Mouse (Mus musculus): ENCODE results near the gene Slc17a3.

Gene Slc17a3

GRCm38 (mm10) chr13:23839308-23839707 is at the start of gene Slc17a3:
Gene Slc17a3, plus strand, starts transcription at chr13:23839434.
- DNase-seq: no peak

GRCm38 (mm10) chr13:23792520-23792919 is 46.7 kb upstream of the Slc17a3 start:
- DNase-seq: peak; percentile 70

GRCm38 (mm10) chr13:23799405-23799804 is 39.8 kb upstream of the Slc17a3 start:
- DNase-seq: no peak

GRCm38 (mm10) chr13:23804532-23804931 is 34.7 kb upstream of the Slc17a3 start:
- no peak for DNase-seq

DNA sequence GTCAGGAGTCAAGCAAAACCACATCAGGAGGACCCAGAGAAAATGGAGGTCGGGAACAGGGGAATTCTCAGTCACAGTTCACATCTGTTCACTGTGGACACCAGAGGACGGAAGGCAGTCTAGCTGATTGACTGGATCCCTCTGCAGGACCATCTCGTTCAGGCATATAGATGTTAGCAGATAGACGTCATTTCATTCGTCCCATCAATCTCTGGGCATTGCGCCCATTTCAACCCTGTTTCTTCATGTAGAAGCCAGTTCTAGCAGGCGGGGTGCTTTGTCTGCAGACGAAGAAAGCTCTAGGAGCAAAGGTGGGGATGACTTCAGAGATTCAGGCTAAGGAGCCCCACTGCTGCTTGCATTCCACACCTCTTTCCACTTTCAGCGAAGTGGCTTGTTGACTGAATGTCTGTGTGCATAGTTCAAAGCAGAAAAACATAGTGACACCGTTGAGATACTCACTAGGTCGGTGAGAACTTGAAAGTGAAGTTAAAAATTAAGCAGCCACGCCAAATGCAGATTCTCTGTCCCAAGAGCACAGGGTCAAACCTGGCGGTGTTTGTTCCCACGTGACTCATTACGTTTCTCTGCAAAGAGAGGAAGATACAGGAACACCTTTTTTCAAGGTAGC is 32.7 kb upstream of the Slc17a3 start, which contains the start of gene Slc17a2:
Gene Slc17a2 (plus strand): TSS at position 572 of the 631 bp plus-strand sequence.
- DNase-seq: peak; percentile 22

DNA sequence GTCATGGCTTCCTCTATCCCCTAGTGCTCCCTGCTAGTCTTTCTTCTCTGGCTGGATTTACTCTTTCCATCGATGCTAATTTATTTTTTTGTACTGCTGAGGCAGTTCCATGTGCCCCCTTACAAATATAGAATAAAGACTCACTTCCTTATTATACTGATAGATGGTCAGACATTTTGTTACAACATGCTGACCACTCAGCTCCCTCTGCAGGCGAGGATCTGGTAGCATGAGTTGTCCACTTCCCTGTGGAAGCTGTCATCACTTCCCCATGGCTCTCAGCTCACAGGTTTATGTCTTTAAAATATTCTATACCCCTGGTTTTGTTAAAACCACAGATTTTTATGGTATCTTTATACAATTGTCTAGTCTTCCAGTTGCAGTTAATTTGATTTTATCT is 23.1 kb upstream of the Slc17a3 start:
- no peak for DNase-seq

DNA sequence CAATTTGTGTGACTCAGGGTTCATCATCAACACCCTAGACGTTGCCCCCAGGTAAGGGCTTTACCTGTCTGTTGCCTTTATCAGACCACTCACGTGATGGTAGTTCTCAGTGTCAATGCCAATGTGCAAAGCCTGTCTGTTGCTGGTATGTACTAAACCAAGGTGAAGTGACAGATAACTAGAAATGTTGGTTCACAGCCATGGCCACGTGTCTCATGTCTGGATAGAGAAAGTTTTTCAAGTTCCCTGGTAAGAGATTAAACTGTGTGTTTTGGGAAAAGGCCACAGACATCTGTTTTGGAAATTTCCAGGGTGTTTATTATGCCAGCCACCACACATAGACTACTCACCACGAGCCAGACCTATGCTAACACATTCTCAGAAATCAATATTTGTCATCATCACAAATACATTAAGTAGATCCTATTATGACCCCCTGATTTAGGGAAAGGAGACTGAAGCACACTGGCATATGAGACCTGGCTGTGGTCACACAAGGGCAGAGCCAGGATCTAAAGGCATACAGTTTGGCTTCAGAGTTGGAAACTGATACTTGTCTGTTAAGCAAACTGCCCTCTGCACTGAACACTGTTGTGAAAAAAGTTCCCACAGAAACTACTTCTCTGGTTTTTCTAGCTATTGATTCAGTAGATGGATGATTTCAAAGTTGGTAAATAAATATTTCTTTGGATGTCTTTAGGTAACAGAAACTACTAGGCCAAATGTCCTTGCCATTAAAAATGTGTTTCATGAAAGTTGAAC is 18.9 kb upstream of the Slc17a3 start:
- no peak for DNase-seq

- no peak for DNase-seq
Measured at GRCm38 (mm10) chr13:23822213-23822612, 17.0 kb upstream of the Slc17a3 start.

DNA sequence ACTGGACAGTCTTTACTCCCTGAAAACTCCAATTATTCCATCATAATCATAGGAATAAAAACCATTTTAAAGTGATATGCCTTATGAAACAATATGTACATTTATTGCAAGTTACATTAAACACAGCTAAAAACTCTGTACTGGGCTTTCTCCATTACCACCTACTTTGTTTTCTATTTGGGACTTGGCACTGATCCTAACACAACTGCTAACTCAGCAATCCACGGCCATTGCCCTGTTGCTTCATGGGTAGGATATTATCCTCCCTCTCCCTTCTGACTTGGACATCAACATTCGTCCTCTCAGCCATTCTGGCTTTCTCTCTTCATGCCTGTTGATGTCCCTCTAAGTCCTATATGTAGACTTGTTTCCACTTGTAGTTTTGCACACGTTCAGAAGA is 12.6 kb upstream of the Slc17a3 start:
- DNase-seq: no peak

DNA sequence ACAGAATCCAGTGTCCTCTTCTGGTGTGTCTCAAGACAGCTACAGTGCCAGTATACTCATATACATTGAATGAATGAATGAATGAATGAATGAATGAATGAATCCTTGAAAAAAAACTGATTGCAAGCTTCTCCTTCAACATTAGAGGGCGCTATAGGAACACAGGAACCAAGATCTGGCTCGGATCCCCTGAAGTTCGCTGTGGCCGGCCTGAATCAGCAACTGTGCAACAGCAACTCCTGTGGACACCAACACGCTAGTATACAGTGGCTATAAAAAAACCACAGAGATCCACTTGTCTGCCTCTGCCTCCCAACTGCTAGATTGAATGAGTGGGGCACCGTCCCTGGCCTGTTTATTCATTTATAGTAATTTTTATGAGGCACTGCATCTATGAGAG is 6.2 kb upstream of the Slc17a3 start:
- DNase-seq: peak; percentile 54

DNA sequence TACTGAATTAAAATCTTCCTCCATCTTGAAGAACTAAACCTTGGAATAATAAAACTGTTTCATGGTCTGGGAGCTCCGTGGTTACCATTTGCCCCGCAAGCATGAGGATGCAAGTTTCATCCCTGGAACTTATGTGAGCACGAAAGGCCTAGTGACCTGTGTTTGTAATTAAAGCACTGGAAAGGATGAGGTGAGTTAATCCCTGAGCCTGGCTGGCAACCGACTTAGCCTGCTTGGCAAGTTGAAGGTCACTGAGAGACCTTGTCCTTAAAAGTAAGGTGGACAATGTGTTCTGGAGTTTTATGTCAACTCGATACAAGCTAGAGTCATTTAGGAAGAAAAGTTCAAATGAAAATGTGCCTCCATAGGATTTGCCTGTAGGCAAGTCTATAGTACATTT is 4.4 kb upstream of the Slc17a3 start:
- DNase-seq: no peak

DNA sequence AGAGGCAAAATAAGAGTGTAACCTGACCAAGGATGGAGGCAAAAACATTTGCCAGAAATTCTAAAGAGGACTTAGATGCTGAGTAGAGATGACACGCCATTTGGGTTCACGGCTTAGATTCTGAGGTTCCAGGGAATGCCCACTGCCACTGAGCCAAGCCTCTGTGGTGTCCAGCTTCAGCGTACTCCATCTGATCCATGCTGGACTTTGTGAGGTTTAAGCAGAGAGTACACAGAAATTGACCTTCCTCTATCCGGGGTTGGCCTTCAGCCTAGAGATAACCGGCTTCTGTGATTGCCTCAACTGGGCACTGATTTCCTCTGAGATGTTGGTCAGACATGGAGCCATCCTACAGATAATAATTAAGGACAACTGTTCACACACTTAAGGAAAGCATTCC is 2.6 kb upstream of the Slc17a3 start:
- no peak for DNase-seq

DNA sequence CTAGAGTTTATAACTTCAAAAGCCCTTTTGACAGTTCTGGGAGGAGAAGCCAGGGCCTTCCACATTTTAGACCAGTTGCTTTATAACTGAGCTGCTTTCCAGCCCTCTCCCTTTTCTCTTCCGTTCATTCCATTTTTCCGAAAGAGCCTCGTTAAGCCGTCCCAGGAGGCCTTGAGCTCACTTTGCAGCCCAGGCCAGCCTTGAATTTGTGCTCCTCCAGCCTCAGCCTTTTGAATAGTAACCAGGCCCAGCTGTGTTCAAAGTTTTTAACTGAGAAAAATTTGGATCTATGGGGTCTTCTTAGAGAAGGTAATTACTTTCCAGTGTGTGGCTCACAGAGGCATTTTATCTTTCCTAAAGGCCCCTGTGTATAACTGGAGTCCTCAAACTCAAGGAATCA is 6.6 kb downstream of the Slc17a3 start:
- no peak for DNase-seq

DNA sequence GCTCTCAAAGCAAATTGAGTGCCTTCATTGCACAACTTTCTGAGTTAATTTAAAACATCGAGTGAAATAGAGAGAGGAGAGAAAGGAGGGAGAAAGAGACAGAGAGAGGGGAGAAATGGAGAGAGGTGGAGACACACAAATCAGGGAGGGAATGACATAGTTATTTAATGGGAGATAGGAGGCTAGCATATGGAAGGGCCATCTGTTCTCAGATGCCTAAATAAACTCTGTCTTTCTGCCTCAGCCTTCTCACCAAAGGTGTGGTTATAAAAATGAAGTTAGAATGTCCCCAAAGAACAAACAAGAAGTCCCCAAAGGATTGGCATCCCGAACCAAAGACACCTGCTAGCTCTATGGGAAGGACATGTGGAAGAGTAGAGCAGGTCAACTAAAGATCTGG is 10.1 kb downstream of the Slc17a3 start:
- DNase-seq: no peak

GRCm38 (mm10) chr13:23856401-23856800 is 17.2 kb downstream of the Slc17a3 start:
- no peak for DNase-seq

DNA sequence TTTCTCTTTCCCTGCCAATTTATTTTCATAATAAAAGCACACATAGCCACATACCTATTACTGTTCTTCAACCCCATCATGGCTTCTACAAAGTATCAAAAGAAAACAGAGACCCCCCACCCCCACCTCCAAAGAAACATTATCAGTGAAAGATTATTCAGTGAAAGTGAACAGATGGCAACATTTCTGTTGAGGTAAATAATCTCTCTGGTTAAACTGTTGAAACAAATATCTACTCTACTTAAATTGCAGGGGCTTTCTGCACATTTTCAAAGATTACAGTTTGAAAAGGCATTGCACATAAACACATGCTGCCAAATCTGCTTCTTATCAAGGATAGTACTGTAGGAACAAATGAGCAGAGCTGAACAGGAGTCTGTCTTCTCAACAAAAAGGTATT is 22.6 kb downstream of the Slc17a3 start:
- no peak for DNase-seq

- DNase-seq: peak; percentile 39
Measured at GRCm38 (mm10) chr13:23864711-23865110, 25.5 kb downstream of the Slc17a3 start.

- DNase-seq: peak; percentile 14
Measured at GRCm38 (mm10) chr13:23866086-23866710, 27.0 kb downstream of the Slc17a3 start.

- no peak for DNase-seq
Measured at GRCm38 (mm10) chr13:23867000-23867399, 27.8 kb downstream of the Slc17a3 start.

DNA sequence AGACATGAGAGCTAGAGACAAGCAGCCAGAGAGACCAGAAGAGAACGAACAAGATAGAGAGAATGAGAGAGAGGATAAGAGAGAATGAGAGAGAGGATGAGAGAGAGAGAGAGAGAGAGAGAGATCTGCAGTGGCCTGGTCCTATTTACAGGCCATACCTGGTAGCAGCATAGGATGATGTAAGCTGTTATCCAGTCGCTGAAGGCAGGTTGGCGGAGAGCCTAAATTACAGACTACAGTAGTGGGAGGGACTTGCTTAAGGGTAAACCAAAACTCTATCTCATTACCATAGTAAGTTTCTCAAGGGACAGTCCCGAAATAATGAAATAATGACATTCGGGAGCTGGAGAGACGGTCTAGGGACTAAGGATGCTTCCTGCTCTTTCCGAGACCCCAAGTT is 28.2 kb downstream of the Slc17a3 start, which contains the start of gene Slc17a1:
Gene Slc17a1 (plus strand): TSS at position 346 of the 400 bp plus-strand sequence.
- no peak for DNase-seq

DNA sequence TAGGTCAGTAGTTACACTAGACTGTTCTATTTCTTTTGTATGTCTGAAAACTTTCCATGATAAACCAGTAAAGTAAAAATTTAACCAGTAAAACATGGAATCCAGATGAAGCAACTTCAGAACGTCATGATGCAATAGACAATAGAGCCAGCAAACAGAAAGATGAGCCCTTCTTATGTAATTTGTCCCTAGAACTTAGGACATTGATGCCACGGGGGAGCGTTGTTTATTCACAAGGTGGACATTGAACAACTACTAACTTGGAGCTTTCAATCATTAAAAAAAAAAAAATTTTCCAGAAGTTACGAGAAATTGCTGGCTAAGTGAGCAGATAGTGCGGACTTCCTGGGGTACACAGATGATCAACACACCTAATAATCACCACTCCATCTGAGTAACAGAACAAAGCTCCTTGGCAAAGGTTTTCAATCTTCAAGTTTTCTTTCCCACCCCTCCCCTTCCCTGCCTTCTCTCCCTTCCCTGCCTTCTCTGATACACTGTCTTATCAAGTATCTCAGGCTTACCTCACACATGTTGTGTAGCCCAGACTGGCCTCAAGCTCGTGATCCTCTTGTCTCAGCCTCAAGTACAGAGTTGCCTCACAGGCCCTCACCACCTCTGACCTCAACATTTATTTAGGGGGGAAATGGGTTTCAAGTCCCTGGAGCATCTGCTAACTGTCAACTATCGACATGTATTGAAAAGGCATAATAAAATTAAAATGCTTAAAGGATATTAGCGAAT is 29.7 kb downstream of the Slc17a3 start:
- DNase-seq: no peak

GRCm38 (mm10) chr13:23869996-23870395 is 30.8 kb downstream of the Slc17a3 start:
- DNase-seq: no peak

GRCm38 (mm10) chr13:23873141-23873540 is 33.9 kb downstream of the Slc17a3 start:
- DNase-seq: no peak

All from lung, postnatal 10 days (tissue).